Mouse (Mus musculus): ENCODE measurements around the gene Efs.

The Efs gene

GRCm38 (mm10) chr14:54924641-54925348 is 1.1 kb downstream of the Efs start:
- no peak for DNase-seq (ENCODE audit: low spot score in 2 of 2)

GRCm38 (mm10) chr14:54920076-54920685 is 5.7 kb downstream of the Efs start:
- DNase-seq (ENCODE audit: low spot score in 2 of 2), result no peak

GRCm38 (mm10) chr14:54913343-54913742 is 12.6 kb downstream of the Efs start:
- DNase-seq (ENCODE audit: low spot score in 2 of 2), result no peak

- peak; percentile 65 to 72 for DNase-seq (ENCODE audit: low spot score in 2 of 2)
Observed at GRCm38 (mm10) chr14:54912886-54913285, 13.0 kb downstream of the Efs start, which contains the start of gene Slc22a17. Slc22a17 (minus strand) TSS chr14:54913132.

GRCm38 (mm10) chr14:54912109-54912850 is 13.6 kb downstream of the Efs start:
- DNase-seq (ENCODE audit: low spot score in 2 of 2), result no peak

- no peak for DNase-seq (ENCODE audit: low spot score in 2 of 2)
Observed at GRCm38 (mm10) chr14:54908682-54909081, 17.2 kb downstream of the Efs start.

GRCm38 (mm10) chr14:54903641-54904040 is 22.3 kb downstream of the Efs start:
- no peak for DNase-seq (ENCODE audit: low spot score in 2 of 2)

- peak; percentile 52 to 68 for DNase-seq (ENCODE audit: low spot score in 2 of 2)
Observed at GRCm38 (mm10) chr14:54900383-54900782, 25.5 kb downstream of the Efs start.

- DNase-seq (ENCODE audit: low spot score in 2 of 2), result no peak
Observed at GRCm38 (mm10) chr14:54897445-54897844, 28.5 kb downstream of the Efs start.

- DNase-seq (ENCODE audit: low spot score in 2 of 2), result peak in 1 of 2 experiments; percentile 22
Observed at GRCm38 (mm10) chr14:54894296-54895151, 31.4 kb downstream of the Efs start.

- peak; percentile 91 to 98 for DNase-seq (ENCODE audit: low spot score in 2 of 2)
Observed at GRCm38 (mm10) chr14:54893651-54894181, 32.2 kb downstream of the Efs start.

GRCm38 (mm10) chr14:54892200-54892599 is 33.7 kb downstream of the Efs start, which contains the start of gene Pabpn1:
Pabpn1 (plus strand) TSS chr14:54892500.
- no peak for DNase-seq (ENCODE audit: low spot score in 2 of 2)

GRCm38 (mm10) chr14:54885309-54885708 is 40.6 kb downstream of the Efs start:
- DNase-seq (ENCODE audit: low spot score in 2 of 2), result no peak

GRCm38 (mm10) chr14:54884022-54884712 is 41.8 kb downstream of the Efs start:
- no peak for DNase-seq (ENCODE audit: low spot score in 2 of 2)

- peak; percentile 39 to 45 for DNase-seq (ENCODE audit: low spot score in 2 of 2)
Observed at GRCm38 (mm10) chr14:54883154-54884021, 42.5 kb downstream of the Efs start, which contains the start of the genes Bcl2l2 and Gm20521. Bcl2l2 (plus strand) TSS chr14:54883377. Gm20521 (plus strand) TSS chr14:54883441.

GRCm38 (mm10) chr14:54877048-54877715 is 48.7 kb downstream of the Efs start, which contains the start of gene Ppp1r3e:
Ppp1r3e (minus strand) TSS chr14:54877550.
- peak; percentile 36 to 44 for DNase-seq (ENCODE audit: low spot score in 2 of 2)

GRCm38 (mm10) chr14:54876539-54877047 is 49.3 kb downstream of the Efs start:
- DNase-seq (ENCODE audit: low spot score in 2 of 2), result peak; percentile 81

- no peak for DNase-seq (ENCODE audit: low spot score in 2 of 2)
Observed at GRCm38 (mm10) chr14:54875844-54876538, 49.9 kb downstream of the Efs start.
